Mouse (Mus musculus): ENCODE measurements around the gene Cdk17. TPM values are rescaled to one million over a fixed set of nuclear protein-coding genes. Genes with fewer than 3 reads are reported as not detected.

Gene Cdk17
- total RNA-seq, 4 experiments from 2014 or later, result 24.6 to 30.2 (median 28.1) TPM

DNA sequence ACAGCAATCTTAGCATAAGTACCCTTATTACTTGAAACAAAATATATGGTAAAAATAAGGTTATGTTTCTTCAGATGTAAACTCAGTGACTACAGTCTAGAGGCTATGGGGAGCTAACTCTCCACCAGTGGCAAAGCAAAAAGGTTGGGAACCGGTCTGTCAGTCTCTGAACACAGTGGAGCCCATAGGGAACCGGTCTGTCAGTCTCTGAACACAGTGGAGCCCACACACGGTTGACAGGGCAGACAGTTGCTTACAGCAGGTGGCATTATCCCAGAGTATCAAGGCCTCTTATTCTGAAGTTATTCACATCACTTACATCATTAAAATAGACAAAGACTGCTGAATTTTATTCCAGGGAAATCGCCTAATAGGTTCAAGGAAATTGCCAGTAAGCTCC, 70.8 kb downstream of the Cdk17 start:
- DNase-seq, result no peak

DNA sequence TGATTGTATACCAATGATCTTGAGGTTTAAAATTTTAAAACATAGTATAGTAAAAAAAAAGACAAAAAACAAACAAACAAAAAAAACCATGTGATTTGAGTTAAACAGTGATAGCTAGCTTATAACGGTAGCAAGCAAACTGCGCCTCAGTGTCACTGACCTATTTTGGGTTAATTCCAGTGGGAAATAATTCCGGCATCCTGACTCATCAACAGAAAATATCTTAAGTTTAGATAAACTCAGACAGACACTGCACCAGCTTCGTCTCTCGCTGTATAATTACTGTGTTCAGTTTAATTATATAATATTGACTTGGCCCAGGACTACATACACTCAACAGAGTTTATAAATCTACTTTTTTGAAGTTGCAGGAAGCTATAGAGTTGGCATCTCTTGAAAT, 71.2 kb downstream of the Cdk17 start:
- no peak for DNase-seq

DNA sequence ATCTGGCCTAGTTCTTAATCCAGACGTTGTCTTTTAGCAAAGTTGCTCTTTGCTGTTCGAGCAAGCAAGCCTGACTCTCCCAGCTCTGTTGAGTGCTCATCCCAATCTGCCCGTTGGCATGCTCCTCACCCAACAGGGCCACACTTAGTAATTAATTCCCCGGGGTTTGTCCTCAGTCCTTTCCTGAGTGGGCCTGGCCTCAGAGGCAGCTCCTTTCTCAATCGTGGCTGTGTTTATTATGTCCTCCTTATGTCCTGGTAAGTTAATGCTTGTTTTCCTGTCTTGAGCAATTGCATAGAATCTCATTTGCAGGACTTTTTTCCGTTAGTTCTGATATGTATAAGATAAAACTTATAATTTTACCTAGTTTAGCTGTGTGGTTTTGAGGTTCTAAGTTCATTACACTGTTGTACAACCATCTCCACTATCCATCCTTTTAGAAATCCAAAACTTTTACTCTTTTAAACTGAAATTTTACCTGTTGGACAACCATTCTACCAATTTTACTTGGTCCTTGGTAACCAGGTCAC, 73.1 kb downstream of the Cdk17 start:
- no peak for DNase-seq

- DNase-seq, result no peak
These were observed 74.0 kb downstream of the Cdk17 start for GRCm38 (mm10) chr10:93234692-93235091.

DNA sequence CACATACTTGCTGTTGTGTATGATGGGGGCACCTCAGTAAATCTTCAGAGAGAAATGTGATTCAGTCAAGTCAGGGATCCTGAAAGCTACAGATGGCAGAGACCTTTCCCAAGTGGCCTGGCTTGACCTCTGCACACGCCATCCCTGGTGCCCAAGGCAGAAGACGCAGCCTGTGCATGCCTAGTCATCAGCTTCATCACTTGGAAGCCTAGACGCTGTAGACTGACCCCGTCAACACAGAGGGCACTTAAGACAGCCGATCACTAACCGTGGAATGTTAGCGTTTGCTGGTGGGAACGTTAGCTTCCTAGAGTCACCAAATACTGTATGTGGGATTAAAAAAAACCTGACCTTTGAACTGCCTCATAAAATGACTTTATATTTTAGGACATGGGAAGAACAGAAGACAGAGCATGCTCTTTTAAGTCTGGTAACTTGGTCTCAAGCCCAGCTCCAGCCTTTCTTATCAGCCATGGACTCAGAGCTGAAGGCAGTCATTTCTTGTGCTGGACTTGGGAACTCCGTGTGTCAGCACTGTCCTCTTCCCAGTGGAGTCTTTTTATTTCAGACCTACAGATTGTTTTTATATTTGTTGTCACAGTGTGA, 78.6 kb downstream of the Cdk17 start:
- DNase-seq, result no peak

- no peak for DNase-seq
These were observed 81.5 kb downstream of the Cdk17 start for GRCm38 (mm10) chr10:93242208-93242607.

DNA sequence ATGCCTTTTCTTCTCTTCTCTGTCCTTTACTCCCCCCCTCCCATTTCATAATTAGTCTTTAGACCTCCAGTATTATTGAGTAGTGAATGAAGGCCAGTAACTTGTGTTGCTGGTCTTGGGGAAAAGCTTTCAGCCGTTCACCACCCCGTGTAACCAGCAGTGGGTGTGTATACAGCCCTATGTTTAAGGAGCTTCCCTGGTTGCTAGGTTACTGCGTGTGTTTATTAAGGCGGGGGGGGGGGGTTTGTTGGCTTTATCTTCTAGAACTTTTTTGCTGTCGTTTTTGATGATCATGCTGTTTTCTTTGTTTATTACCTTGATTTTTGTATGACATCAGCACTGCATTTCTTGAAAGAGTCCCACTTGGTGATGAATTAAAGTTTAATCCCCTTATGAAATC, 82.2 kb downstream of the Cdk17 start:
- DNase-seq, result no peak

- DNase-seq, result no peak
These were observed 83.6 kb downstream of the Cdk17 start for GRCm38 (mm10) chr10:93244209-93244705.

- DNase-seq, result no peak
These were observed 85.7 kb downstream of the Cdk17 start for GRCm38 (mm10) chr10:93246185-93246920.

- no peak for DNase-seq
These were observed 86.7 kb downstream of the Cdk17 start for GRCm38 (mm10) chr10:93247422-93247821.

DNA sequence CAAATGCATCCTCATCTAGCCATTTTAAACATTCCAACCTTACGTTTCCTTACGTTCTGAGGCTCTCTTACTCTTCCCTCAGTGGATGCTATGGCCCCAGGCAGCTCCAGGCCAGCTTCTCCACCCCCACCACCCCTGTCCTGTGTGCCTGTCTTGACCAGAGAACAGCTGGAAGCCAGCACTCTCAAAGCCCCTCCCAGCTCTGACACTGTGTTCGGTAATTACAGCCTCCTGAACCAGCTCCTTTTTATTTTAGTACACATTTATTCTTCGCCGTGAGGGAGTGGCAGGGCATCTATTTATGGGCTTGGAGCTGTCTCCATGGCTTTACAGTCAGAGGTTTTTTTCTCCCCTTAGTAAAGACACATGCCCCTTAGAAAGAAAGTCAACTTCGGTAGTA, 87.2 kb downstream of the Cdk17 start:
- no peak for DNase-seq

- no peak for DNase-seq
These were observed 87.7 kb downstream of the Cdk17 start for GRCm38 (mm10) chr10:93248416-93248815.

GRCm38 (mm10) chr10:93249901-93250300, 89.2 kb downstream of the Cdk17 start:
- no peak for DNase-seq

DNA sequence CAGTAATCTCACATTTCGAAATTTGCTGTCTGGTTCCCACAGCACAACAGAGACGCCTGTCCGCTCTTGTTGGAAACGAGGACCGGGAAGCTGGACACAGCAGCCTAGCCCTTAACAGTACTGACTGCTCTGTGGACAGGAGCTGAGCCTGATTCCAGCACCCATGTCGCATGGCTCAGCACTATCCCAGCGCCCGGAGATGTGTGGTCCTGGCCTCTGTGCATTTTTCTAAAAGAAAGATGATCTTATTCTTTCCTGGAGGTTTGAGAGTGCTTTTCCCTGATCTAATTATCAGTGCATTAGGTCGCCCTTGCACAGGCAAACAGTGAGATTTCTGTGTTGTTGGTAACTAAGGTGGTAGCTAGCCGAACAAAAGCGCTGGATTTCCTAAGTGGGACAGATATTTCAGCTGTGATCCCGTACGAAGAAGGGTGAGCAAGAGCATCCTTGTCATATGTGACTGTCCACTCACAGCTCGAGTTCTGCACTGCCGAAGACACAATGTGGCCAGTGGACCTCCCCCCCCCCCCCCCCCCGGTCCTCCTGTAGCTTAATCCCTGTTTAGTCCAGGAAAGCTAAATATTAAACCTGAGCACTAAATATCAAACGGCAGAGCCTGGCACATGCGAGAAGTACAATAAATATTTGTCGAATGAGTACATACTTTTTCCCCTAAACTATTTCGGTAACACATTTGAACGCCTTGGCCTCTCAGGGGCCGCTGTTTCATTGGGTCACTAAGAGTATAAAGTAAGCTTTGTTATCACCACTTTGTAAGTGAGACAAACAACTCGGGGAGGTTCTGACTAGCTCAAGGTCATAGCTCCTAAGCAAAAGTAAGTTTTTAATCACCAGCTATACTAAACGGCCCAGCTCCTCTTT, 90.0 kb downstream of the Cdk17 start:
- no peak for DNase-seq

DNA sequence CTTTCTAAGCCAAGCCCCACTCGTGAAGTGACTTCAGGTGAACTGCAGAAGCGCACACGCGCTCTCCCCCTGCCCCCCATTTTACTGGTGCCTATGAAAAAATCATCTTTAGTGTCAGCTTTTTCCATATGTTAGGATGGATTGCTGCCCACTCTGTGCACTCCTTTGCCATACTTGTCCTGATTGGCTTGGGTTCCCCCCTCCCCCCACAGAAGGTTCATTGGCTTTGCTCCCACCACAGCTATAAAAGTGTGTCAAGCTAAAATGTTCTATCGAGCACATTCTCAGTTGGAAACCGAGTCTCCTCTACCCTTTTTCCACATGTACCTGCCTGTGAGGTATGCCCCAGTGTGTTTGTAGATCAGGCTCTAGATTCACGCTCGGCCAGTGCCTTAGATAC, 90.8 kb downstream of the Cdk17 start:
- no peak for DNase-seq

GRCm38 (mm10) chr10:93252661-93253060, 92.0 kb downstream of the Cdk17 start:
- no peak for DNase-seq

DNA sequence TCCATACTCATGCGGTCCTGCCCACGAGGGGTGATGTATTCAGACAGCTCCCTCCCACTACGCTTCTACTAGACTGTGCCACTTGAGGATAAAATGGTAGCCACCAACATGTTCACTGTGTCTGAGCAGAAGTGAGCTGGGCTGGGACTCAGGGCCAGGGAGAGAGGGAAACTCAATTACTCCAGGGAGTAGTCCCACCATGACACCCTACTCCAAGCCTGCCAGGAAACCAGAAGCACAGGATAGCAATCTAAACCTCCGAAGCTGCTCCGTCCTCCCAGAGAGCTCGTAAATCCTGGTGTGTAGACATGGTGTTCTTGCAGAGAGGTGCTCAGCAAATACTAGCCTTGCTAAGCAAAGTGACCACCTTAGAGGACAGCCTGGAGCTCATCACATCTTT, 92.5 kb downstream of the Cdk17 start:
- no peak for DNase-seq

DNA sequence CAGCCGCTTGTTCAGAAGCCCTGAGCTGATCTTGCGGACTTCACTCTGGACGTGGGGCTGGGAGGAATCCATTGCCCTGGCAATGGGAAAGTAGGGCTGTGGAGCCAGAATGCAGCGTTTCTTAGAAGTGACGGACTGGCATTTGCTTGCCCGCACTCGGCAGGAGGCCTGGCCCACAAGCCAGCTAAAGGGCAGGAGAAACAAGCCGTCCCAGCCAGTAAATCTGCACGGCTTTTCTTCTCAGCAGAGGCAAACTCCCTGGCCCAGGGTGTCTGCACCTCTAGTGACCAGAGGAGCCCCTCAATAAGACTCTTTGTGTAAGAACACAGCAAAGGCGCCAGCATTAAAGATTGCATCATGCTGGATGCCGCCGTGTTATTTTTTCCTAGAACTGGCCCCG, 94.6 kb downstream of the Cdk17 start:
- DNase-seq, result no peak

DNA sequence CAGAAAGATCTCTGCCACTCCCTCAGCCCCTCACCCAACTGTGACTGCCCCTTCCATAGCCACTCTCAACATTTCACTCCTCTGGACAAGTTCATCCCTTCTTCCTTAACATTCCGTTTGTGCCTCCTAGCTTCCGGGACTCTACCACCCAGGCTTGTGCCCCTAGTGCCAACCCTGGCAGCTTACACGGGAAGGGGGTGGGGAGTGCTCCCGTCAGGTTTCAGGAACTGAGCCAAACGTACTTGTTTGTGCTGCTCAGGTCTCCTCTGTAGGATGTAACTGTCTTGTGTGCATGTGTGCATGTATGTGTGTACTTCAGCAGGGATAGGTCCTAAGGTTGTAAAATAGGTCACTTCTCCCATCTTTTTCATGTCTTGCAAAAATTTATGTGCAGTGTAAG, 99.2 kb downstream of the Cdk17 start:
- DNase-seq, result no peak

DNA sequence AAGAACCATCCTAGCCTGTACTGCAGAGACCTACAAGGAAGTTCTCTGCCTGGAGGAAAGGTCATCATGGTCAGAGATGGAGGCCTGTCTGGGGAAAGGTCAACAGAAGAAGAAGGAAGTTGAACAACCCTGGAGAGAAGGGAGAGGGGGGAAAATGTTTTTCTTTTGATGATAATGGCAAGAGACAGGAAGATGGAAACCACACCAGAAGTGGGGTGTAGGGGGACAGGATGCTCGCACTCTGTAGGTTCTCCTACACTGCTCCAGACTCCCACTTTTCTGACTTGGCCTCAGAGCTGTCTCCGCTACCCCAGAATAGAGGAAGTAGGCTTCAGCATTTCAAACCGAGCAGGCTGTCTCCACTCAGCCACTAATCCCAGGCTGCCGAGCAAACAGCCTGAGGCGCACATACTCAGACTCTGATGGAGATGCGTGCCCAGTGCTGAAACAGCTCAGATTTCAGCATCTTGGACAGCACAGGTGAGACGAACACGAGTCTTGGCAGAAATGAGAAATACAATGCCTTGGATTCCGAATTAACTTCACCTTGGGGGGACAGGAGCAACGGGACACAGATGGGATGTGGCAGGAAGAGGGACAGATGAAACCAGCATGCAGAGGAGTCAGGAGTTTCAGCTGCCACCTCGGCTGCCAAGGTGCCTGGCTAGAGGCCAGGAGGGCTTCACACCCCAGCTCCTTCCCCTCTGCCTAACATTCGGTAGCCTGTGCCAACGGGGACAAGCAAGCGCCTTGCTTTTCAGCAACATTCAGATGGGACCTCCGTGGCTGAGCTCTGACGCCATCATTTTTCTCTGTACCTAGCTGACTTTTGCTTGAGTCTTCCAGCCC, 100.7 kb downstream of the Cdk17 start:
- no peak for DNase-seq

- DNase-seq, result no peak
These were observed 101.4 kb downstream of the Cdk17 start for GRCm38 (mm10) chr10:93261981-93262499.

DNA sequence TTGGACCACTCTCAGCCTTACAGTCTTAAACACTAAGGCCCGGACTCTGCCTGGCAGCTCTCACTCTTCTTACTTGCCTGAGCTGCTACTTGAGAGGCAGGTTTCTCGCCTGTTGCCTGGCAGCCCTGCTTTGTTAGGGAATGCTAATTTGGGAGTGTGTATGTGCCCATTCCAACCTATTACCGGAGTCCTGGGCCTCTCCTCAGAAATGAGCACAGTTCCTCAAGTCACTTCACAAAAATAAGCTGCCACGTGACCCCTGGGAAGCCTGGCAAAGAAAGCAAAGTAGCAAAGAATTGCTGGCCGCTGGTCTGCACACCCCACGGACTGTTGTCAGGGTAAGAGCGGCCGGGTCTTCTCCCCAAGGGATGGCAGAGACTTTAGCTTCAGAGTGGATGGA, 102.8 kb downstream of the Cdk17 start:
- DNase-seq, result no peak
